Mouse (Mus musculus): ENCODE measurements around the gene Prm2. TPM values are rescaled to one million over a fixed set of nuclear protein-coding genes. Genes with fewer than 3 reads are reported as not detected.

Gene Prm2
- polyA plus RNA-seq, 1 experiment from 2014 or later: not detected

DNA sequence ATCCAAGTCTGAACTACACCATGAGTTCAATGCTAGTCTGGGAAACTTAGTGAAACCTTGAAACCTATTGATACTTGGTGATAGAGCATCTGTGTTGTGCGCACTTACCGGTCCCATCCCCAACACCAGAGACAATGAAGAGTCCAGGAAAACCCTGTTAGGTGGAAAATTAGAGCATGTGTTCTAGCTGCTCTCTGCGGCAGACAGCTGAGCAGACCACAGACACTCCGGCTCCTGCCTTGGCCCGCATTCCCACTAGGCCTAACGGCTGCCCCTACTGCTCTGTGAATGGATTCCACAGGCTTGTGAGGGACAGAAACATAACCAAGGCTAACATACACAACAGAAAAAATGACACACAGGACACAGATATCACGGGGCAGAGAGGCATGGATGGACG lies 22.4 kb downstream of the Prm2 start:
- Histone ChIP-seq H3K79me2 (ENCODE audit: inconsistent target) (no peaks in the 10 kb centered on the region), H3K4me3 (ENCODE audit: inconsistent target) (no peak overlapping the region), H3K27ac (no peak overlapping the region), H3K36me3 (ENCODE audit: inconsistent target) (no peaks in the 10 kb centered on the region)
- 98% methylated on average over 8 of the region's 8 CpGs for WGBS (ENCODE audit: missing documents)

DNA sequence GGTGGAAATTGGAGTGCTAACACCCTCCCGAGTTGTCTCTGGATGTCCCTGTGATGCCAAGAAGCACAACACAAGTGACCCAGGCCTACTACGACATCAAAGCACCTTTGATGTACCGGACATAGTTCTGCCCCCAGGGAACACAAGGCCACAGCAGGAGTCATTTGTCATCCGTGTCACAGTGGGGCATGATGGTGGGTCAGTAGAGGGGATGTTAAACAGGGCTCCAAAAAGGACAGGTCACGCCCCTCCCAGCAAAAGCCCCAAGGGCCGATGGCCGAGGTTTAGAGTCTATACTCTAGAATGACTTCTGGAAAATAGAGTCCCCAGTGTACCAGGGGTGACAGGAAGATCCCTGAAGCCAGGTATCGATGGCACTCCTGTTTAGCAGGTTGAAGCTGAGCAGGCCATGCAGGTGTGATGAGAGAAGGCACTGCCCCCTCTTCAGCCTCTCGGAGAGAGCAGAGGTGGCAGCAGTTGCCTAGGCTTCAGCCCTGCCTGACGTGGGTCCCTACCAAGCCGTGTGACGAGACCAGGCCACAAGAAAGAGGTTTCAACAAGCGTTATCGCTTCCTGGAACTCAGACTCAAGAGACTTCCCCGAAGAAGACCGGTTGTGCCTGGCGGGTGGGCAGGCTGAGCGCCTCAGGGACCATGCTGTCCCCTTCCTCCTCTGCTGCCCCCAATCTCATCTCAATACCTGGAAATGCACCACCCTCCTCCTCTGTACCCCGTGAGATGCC lies 24.0 kb downstream of the Prm2 start:
- 75% methylated on average over 19 of the region's 19 CpGs for WGBS (ENCODE audit: missing documents)

DNA sequence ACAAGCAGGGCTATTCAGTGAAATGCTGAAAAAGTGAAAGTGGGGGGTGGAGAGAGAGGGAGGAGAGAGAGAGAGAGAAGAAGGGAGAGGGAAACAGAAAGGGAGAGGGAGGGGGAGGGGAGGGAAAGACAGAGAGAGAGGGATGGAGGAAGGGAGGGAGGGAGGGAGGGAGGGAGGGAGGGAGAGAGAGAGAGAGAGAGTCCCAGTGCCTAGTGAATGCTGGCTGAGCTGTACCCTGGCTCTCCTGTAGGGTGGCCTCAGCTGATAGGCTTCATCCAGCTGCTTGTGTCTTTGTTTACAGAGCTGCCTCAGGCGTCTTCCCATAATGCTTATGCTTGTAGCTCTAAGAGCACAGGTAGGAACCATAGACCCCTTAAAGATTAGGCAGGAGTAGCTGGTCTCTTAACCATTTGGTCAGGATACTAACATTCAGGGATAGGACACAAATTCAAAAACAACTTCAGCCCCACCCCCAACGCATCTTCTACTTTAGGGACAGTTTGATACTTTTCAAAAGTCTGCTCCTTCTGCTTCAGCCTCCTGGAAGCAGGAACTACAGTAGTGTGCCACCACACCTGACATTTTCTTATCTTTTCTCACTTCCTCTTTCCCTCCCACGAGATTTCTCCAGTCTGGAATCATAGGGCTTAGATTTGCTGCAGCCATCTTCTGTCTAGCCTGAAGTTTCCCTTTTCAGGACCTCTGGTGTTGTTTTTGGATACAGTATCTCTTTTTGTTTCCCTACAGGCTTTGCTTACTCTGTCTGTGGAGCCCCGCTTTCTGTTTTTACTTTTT lies 25.2 kb downstream of the Prm2 start:
- Histone ChIP-seq H3K4me3 (ENCODE audit: inconsistent target) (no peak overlapping the region), H3K79me2 (ENCODE audit: inconsistent target) (no peaks in the 10 kb centered on the region), H3K36me3 (ENCODE audit: inconsistent target) (no peaks in the 10 kb centered on the region), H3K27ac (no peak overlapping the region)
- 52% methylated on average over 4 of the region's 4 CpGs for WGBS (ENCODE audit: missing documents)

More for the DNA sequence above, 24.0 kb downstream of the Prm2 start:
- H3K4me3 ChIP-seq (ENCODE audit: inconsistent target): no peak overlapping the region
- H3K36me3 ChIP-seq (ENCODE audit: inconsistent target): no peaks in the 10 kb centered on the region
- no peaks in the 10 kb centered on the region for H3K79me2 ChIP-seq (ENCODE audit: inconsistent target)
- no peak overlapping the region for H3K27ac ChIP-seq

DNA sequence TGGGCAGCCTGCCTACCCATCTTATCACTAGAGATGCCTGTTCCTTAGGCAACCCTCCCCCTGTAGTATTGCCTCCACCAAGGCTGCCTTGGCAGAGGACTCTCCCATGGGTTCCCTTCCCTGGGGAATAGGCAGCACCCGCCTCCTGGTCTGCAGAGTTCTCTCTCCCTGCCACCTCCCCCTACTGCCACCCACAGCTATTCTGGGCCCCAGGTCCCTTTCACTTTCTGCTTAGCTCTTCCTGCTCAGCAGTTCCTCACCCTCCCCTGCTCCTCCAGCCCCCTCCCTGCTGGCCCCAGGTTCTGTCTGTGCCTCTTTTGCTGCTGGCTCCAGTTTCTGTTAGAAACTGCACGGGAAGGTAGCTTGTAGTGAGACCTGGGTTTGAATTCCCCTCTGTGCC lies 26.3 kb downstream of the Prm2 start:
- no peak overlapping the region for H3K27ac ChIP-seq
- WGBS (ENCODE audit: missing documents): 31% methylated on average over 2 of the region's 2 CpGs
- H3K79me2 ChIP-seq (ENCODE audit: inconsistent target): no peaks in the 10 kb centered on the region
- no peak overlapping the region for H3K4me3 ChIP-seq (ENCODE audit: inconsistent target)
- H3K36me3 ChIP-seq (ENCODE audit: inconsistent target): no peaks in the 10 kb centered on the region

DNA sequence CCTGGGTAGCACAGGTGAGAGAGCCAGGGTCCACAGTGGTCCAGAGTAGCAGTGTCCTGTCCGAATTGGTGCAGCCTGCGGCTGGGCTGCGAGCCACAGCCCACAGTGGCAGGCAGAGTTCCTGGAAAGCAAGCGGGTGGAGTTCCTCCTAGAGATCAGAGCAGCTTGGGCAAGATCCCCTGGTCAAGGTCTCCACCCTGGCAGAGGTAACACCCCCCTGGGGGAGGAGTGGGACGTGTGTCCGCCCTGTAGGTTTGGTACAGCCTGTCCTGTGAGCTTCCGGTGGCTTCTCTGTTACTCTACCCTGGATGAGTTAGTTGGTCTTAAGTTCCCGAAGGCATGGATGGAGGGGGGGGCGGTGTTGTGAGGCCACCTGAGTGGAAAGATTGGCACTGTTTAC lies 27.1 kb downstream of the Prm2 start:
- H3K36me3 ChIP-seq (ENCODE audit: inconsistent target): no peaks in the 10 kb centered on the region
- H3K27ac ChIP-seq: no peak overlapping the region
- whole genome bisulfite sequencing (ENCODE audit: missing documents): 8% methylated on average over 9 of the region's 9 CpGs
- no peak overlapping the region for H3K4me3 ChIP-seq (ENCODE audit: inconsistent target)
- no peaks in the 10 kb centered on the region for H3K79me2 ChIP-seq (ENCODE audit: inconsistent target)

DNA sequence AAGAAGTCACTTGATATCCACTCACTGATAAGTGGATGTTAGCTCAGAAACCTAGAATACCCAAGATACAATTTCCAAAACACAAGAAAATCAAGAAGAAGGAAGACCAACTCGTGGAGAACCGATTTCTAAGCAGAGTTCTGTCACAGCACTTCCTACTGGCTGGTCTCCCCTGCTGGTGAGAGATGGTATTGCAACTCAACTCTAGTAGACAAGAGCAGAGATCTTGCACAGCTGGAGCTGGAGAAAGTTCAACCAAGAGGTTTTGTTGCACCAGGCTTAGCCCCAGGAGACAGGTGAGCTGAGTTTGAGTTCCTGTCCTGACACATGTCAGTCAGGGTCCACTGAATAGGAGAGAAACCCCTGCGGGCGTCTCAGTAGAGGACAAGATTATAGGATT lies 28.8 kb downstream of the Prm2 start:
- Histone ChIP-seq H3K4me3 (ENCODE audit: inconsistent target) (no peak overlapping the region), H3K36me3 (ENCODE audit: inconsistent target) (no peaks in the 10 kb centered on the region)
- WGBS (ENCODE audit: missing documents): 45% methylated on average over 4 of the region's 4 CpGs

DNA sequence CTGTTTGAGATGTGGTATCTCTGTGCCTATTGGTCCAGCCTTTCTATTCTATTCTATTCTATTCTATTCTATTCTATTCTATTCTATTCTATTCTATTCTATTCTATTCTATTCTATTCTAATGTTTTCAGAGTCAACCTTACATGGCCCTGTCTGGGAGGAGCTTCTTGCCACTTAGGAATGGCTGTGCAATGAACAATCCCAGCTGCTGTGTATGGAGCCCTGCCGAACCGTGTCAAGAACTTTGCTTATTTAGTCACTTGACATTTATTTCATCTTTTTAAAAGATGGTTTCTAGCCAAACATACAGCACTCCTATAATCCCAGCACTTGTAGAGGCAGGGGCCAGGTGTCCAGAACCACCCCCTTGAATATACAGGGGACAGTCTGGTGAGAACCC lies 31.6 kb downstream of the Prm2 start:
- no peak overlapping the region for H3K4me3 ChIP-seq (ENCODE audit: inconsistent target)
- no peaks in the 10 kb centered on the region for H3K79me2 ChIP-seq (ENCODE audit: inconsistent target)
- WGBS (ENCODE audit: missing documents): 5% methylated on average over 2 of the region's 2 CpGs
- H3K36me3 ChIP-seq (ENCODE audit: inconsistent target): no peaks in the 10 kb centered on the region
- no peak overlapping the region for H3K27ac ChIP-seq

More for the DNA sequence above, 28.8 kb downstream of the Prm2 start:
- Histone ChIP-seq H3K79me2 (ENCODE audit: inconsistent target) (no peaks in the 10 kb centered on the region), H3K27ac (no peak overlapping the region)

DNA sequence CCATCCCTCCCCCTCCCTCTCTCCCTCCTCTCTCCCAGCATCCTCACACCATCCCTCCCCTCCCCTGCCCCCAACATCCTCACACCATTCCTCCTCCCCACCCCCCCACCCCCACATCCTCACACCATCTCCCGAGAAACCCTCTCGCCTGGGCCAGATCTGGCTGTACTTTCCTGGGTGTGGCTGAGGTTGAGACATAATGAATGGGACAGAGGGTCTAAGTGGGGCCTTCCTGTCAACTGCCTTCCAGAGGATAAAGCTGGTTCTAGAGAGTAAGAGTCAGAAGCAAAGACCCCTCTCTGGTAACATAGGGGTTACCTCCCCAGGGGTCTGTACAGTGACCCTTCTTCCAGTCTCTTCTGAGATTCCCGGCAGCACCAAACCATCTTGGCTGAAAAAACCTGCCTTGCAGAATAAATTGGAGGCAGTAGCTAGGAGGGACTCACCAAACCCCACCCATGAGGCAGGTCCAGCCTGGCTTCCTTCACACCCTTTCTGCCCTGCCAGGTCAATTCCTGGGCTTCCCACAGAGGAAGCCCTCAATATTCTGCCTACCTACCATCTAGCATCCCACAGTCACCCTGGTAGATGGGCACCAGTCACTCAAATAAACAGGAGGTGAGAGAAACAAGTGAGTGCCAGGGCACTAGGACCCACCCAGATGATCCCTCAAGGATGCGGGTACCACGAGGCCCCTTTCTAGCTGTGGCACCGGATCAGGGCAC lies 32.2 kb downstream of the Prm2 start:
- no peaks in the 10 kb centered on the region for H3K79me2 ChIP-seq (ENCODE audit: inconsistent target)
- no peaks in the 10 kb centered on the region for H3K36me3 ChIP-seq (ENCODE audit: inconsistent target)
- no peak overlapping the region for H3K4me3 ChIP-seq (ENCODE audit: inconsistent target)
- WGBS (ENCODE audit: missing documents): 83% methylated on average over 4 of the region's 6 CpGs
- H3K27ac ChIP-seq: no peak overlapping the region

DNA sequence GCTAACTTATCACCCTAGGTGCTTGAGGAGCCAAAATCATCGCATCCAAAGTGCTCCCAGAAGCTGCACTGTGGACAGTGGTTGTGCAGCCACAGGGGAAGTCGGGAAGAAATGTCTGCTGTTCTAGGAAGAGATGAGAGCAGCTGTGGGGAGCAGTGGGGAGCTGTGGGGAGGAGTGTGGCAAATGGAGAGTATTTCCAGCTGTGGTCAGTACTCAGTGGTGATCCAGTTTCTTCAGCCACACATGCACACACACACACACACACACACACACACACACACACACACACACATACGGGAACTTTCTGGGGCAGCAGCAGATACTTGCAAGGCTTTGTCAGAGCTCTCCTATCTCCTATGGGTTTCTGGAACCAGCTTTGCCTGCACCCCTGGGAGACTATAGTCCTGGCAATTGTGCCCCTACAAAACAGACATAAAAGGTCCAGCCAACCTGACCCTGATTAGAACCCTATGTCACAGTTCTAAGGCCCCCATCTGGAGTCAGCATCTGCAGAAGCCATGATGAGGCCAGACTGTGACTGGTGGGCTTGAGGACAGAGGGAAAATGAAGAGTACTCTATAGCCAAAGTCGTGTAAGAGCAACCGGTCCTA lies 33.3 kb downstream of the Prm2 start:
- Histone ChIP-seq H3K79me2 (ENCODE audit: inconsistent target) (no peaks in the 10 kb centered on the region), H3K4me3 (ENCODE audit: inconsistent target) (no peak overlapping the region), H3K36me3 (ENCODE audit: inconsistent target) (no peaks in the 10 kb centered on the region), H3K27ac (no peak overlapping the region)
- 89% methylated on average over 5 of the region's 5 CpGs for WGBS (ENCODE audit: missing documents)

DNA sequence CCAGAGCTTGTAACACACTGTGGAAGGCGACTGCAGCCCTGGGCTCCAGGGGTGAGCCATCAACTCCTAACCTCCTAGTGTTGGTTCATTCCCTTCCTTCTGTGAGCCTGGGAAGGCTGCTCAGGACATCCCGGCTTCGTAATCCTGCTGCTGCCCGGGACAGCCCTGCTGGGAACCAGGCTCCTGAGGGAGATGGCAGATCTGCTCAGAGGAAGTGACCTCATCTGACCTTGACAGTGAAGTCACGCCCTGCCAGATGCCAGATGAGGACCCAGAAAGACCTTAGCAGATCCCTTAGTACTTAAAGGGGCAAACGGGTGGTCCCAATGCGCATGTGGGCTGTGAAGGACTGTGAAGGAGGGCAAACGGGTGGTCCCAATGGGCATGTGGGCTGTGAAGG lies 34.8 kb downstream of the Prm2 start:
- H3K36me3 ChIP-seq (ENCODE audit: inconsistent target): no peaks in the 10 kb centered on the region
- no peak overlapping the region for H3K27ac ChIP-seq
- 87% methylated on average over 8 of the region's 8 CpGs for WGBS (ENCODE audit: missing documents)
- no peak overlapping the region for H3K4me3 ChIP-seq (ENCODE audit: inconsistent target)
- no peaks in the 10 kb centered on the region for H3K79me2 ChIP-seq (ENCODE audit: inconsistent target)

DNA sequence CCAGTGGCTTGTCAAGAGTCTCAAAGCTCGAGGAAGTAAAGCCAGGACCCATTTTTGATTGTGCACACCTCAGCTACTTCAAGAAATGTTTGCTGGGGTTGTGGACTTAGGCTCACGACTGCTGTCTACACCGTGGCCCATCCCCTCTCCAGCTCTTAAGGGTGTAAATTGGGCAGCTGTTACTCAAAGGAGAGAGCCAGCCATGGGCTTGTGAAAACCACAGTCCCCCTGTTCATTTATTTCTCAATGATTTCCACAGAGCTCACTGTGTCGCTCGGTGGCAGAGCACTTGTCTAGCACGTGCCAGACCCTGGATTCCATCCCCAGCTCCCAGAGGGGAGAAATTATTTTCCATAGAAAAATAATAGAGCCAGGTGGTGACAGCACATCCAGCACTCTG lies 39.8 kb downstream of the Prm2 start:
- 71% methylated on average over 6 of the region's 6 CpGs for WGBS (ENCODE audit: missing documents)
- no peaks in the 10 kb centered on the region for H3K79me2 ChIP-seq (ENCODE audit: inconsistent target)

DNA sequence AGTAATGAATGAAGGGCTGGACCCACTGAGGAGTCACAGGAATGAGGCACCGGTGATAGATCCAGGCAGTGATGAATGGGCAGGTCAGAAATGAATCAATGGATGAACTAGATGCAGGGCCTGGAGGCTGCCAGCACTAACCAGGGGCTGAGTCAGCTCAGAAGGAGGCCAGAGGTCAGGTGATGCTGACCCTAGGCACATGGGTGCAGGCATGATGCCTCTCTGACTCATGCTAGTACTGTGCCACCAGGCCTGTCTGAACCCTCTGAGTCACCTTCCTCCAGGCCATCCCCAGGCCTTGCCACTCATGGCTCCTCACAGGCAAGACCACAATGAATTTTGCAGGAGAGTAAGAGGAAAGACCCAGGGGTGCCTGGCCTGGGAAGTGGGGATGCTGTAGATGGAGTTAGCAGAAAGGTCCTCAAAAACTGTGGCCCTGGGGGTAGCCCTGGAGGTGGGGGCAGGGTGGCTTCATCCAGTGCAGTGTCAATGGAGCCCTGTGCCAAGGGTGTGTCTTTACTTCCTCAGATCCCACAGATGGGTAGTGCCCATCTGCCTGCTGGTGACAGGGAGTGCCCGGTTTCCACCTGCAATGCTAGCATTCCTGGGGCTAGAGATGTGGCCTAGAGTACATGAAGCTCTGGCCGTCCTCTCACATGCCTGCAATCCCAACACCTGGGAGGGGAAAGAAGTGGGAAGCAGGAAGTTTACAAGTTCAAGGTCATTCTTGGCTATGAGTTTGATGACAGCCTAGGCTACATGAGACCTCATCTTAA lies 41.2 kb downstream of the Prm2 start:
- Histone ChIP-seq H3K4me3 (ENCODE audit: inconsistent target) (no peak overlapping the region), H3K27ac (peak overlapping the region; percentile 89), H3K36me3 (ENCODE audit: inconsistent target) (no peaks in the 10 kb centered on the region), H3K79me2 (ENCODE audit: inconsistent target) (no peaks in the 10 kb centered on the region)
- WGBS (ENCODE audit: missing documents): 86% methylated on average over 3 of the region's 3 CpGs

More for the DNA sequence above, 39.8 kb downstream of the Prm2 start:
- no peaks in the 10 kb centered on the region for H3K36me3 ChIP-seq (ENCODE audit: inconsistent target)
- H3K27ac ChIP-seq: no peak overlapping the region
- H3K4me3 ChIP-seq (ENCODE audit: inconsistent target): no peak overlapping the region

DNA sequence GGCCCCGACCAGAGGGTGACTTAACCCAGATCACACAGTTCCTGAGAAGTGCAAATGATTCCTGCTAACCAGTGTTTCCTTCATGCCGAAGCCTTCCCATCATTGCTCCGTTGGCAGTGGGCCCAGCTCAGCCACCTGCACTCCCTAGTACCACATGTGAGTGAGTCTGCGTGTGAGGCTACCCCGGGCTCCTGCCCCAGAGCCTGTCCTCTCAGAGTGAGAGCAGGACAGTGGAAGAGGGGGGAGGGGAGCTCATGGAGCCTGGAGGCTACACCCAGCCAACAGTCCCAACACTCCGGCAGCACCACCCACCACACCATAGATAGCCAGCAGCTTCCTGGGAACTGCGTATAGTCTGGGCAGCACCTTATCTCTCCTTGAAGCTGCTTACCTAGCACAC lies 46.1 kb downstream of the Prm2 start:
- no peaks in the 10 kb centered on the region for H3K79me2 ChIP-seq (ENCODE audit: inconsistent target)
- no peak overlapping the region for H3K27ac ChIP-seq
- no peak overlapping the region for H3K4me3 ChIP-seq (ENCODE audit: inconsistent target)
- H3K36me3 ChIP-seq (ENCODE audit: inconsistent target): no peaks in the 10 kb centered on the region
- WGBS (ENCODE audit: missing documents): 93% methylated on average over 7 of the region's 7 CpGs

DNA sequence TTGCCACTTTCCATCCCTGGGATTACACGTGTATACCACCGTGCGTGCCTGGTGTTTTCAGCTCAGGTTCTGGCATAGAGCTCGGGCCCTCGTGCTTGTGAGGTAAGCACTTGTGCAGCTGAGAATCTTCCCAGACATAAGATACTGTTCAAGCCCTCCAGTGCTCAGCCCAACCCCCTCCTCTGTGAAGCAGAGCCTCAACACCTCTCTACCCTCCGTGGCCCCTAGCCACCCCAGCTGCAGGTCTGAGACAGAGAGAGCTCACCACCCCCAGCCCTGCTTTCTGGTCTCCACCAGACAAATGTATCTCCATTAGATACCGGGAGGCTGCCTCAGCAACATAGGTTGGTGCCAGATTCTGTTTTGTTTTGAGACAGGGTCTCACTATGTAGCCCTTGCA lies 46.7 kb downstream of the Prm2 start:
- Histone ChIP-seq H3K36me3 (ENCODE audit: inconsistent target) (no peaks in the 10 kb centered on the region), H3K4me3 (ENCODE audit: inconsistent target) (no peak overlapping the region), H3K79me2 (ENCODE audit: inconsistent target) (no peaks in the 10 kb centered on the region), H3K27ac (no peak overlapping the region)
- 97% methylated on average over 7 of the region's 7 CpGs for WGBS (ENCODE audit: missing documents)
